Mouse (Mus musculus) lung, postnatal 0 days (tissue): ENCODE results near the gene Zfp704.

Source experiments
- CTCF ChIP-seq: IDR thresholded peaks from 2 replicates; pipeline ENCODE4 v1.5.1; 2016; ENCODE audit warnings: antibody characterized with exemption, mild to moderate bottlenecking
- EP300 ChIP-seq: IDR thresholded peaks from 2 replicates; pipeline ENCODE4 v1.6.1; 2016; ENCODE audit warnings: antibody characterized with exemption, mild to moderate bottlenecking, control low read depth

- TF ChIP-seq CTCF: no peak
- no peak for TF ChIP-seq EP300
Measured at GRCm38 (mm10) chr3:9443981-9444380, 165.9 kb downstream of the Zfp704 start.
